Mouse (Mus musculus): ENCODE measurements around the gene Cabp7. TPM values are rescaled to one million over a fixed set of nuclear protein-coding genes. Genes with fewer than 3 reads are reported as not detected.

Cabp7 gene
- polyA plus RNA-seq, 1 experiment from 2014 or later, result 0.43 TPM

DNA sequence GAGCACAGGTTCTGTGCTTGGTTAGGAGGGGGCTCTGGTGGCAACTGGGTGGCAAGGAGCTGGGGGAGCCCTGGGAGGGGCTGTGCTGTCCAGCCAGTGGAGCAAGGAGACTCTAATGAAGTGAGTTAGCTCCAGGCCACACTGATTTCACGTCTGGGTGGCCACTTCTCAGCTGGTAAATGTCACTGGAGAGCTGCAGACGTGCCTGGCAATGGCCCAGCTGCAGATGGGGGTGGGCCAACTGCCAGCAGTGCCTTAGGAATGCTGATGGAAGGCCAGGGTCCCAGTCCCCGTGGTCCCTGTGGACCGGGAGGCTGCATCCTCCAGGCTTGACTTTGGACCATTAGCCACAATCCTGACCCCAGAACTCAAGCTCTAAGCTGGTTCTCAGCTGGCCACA is 13.9 kb upstream of the Cabp7 start:
- Histone ChIP-seq H3K9ac (replicated peaks; ENCODE audit: low read length) (no peak overlapping the region), H3K4me2 (ENCODE audit: low read depth, low read length) (no peak overlapping the region), H3K36me3 (replicated peaks; ENCODE audit: control insufficient read depth, insufficient read depth, low read depth, low read length) (no peaks in the 10 kb centered on the region), H3K27ac (replicated peaks; ENCODE audit: low read depth, low read length) (no peak overlapping the region), H3K4me3 (ENCODE audit: low read depth, low read length) (no peak overlapping the region), H3K4me1 (ENCODE audit: control insufficient read depth, insufficient read depth, low read length) (no peaks in the 10 kb centered on the region), H3K9me3 (replicated peaks; ENCODE audit: control insufficient read depth, low read length) (no peaks in the 10 kb centered on the region), H3K27me3 (ENCODE audit: control insufficient read depth, insufficient read depth, low read length) (peaks cover 2% of the 10 kb centered on the region; the same call in 1 of the 2 replicates)
- WGBS, result 23% methylated on average over 4 of the region's 4 CpGs
- DNase-seq (ENCODE audit: low spot score) (no peak), ATAC-seq (replicated peaks; ENCODE audit: insufficient number of reproducible peaks, low FRiP score, low TSS enrichment, low read depth) (no peak)

- Histone ChIP-seq H3K9ac (replicated peaks; ENCODE audit: low read length) (no peak overlapping the region), H3K9me3 (replicated peaks; ENCODE audit: control insufficient read depth, low read length) (no peaks in the 10 kb centered on the region), H3K4me2 (ENCODE audit: low read depth, low read length) (no peak overlapping the region), H3K27ac (replicated peaks; ENCODE audit: low read depth, low read length) (no peak overlapping the region), H3K36me3 (replicated peaks; ENCODE audit: control insufficient read depth, insufficient read depth, low read depth, low read length) (no peaks in the 10 kb centered on the region), H3K4me3 (ENCODE audit: low read depth, low read length) (no peak overlapping the region), H3K4me1 (ENCODE audit: control insufficient read depth, insufficient read depth, low read length) (no peaks in the 10 kb centered on the region), H3K27me3 (ENCODE audit: control insufficient read depth, insufficient read depth, low read length) (no peaks in the 10 kb centered on the region; the same call in 1 of the 2 replicates)
- ATAC-seq (replicated peaks; ENCODE audit: insufficient number of reproducible peaks, low FRiP score, low TSS enrichment, low read depth) (no peak), DNase-seq (ENCODE audit: low spot score) (no peak)
- WGBS, result 37% methylated on average over 4 of the region's 4 CpGs
These were observed 11.2 kb upstream of the Cabp7 start for GRCm38 (mm10) chr11:4757789-4758158.

DNA sequence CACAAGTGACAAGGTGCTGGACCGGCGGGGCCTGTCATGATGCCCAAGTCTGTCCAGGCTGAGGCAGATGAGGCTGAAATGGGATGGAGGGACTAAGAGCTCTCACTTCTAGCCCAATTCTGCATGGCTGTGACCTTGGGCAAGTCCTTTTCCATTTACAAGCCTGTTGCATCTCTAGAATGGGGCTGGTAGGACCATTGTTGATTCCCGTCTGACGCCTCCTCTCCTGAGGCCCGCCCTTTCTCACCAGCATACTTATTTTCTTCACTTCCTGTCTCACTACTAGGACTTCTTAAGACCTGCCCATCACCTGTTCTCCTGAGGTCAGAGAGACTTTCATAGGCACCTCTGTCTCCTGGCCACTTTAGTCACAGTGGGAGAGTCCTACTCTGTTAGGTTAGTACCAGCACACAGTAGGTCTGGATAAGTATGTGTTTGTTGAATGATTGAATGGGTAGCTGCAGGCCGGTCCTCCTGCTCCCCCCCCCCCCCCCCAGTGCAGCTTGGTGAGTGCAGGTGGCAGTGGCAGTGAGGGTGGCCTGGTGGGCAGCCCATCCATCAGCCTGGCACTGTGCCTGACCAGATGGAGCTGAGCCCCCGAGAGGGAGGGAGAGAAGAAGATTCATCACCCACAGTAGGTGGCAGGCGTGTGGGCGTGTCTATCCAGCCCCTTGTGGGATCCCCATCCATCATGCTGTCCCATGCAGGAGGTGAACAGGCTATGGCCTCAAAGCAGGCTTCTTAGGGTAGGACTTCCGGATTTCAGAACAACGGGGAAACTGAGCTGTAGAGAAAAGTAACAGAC is 10.6 kb upstream of the Cabp7 start:
- ATAC-seq (replicated peaks; ENCODE audit: insufficient number of reproducible peaks, low FRiP score, low TSS enrichment, low read depth) (no peak), DNase-seq (ENCODE audit: low spot score) (no peak)
- H3K27ac ChIP-seq (replicated peaks; ENCODE audit: low read depth, low read length), result no peak overlapping the region
- 70% methylated on average over 11 of the region's 11 CpGs for WGBS
- H3K27me3 ChIP-seq (ENCODE audit: control insufficient read depth, insufficient read depth, low read length), result no peaks in the 10 kb centered on the region; the same call in 1 of the 2 replicates
- no peak overlapping the region for H3K9ac ChIP-seq (replicated peaks; ENCODE audit: low read length)
- no peak overlapping the region for H3K4me2 ChIP-seq (ENCODE audit: low read depth, low read length)
- no peaks in the 10 kb centered on the region for H3K4me1 ChIP-seq (ENCODE audit: control insufficient read depth, insufficient read depth, low read length)
- H3K4me3 ChIP-seq (ENCODE audit: low read depth, low read length), result no peak overlapping the region
- no peaks in the 10 kb centered on the region for H3K36me3 ChIP-seq (replicated peaks; ENCODE audit: control insufficient read depth, insufficient read depth, low read depth, low read length)
- H3K9me3 ChIP-seq (replicated peaks; ENCODE audit: control insufficient read depth, low read length), result no peaks in the 10 kb centered on the region

GRCm38 (mm10) chr11:4756460-4756859 is 9.9 kb upstream of the Cabp7 start:
- no peak for ATAC-seq (replicated peaks; ENCODE audit: insufficient number of reproducible peaks, low FRiP score, low TSS enrichment, low read depth)
- no peak overlapping the region for H3K9ac ChIP-seq (replicated peaks; ENCODE audit: low read length)
- H3K4me2 ChIP-seq (ENCODE audit: low read depth, low read length), result no peak overlapping the region
- H3K27me3 ChIP-seq (ENCODE audit: control insufficient read depth, insufficient read depth, low read length), result no peaks in the 10 kb centered on the region; the same call in 1 of the 2 replicates
- WGBS, result 80% methylated on average over 9 of the region's 9 CpGs
- DNase-seq (ENCODE audit: low spot score), result no peak
- no peaks in the 10 kb centered on the region for H3K4me1 ChIP-seq (ENCODE audit: control insufficient read depth, insufficient read depth, low read length)
- no peak overlapping the region for H3K4me3 ChIP-seq (ENCODE audit: low read depth, low read length)
- H3K9me3 ChIP-seq (replicated peaks; ENCODE audit: control insufficient read depth, low read length), result no peaks in the 10 kb centered on the region
- no peaks in the 10 kb centered on the region for H3K36me3 ChIP-seq (replicated peaks; ENCODE audit: control insufficient read depth, insufficient read depth, low read depth, low read length)
- H3K27ac ChIP-seq (replicated peaks; ENCODE audit: low read depth, low read length), result no peak overlapping the region

DNA sequence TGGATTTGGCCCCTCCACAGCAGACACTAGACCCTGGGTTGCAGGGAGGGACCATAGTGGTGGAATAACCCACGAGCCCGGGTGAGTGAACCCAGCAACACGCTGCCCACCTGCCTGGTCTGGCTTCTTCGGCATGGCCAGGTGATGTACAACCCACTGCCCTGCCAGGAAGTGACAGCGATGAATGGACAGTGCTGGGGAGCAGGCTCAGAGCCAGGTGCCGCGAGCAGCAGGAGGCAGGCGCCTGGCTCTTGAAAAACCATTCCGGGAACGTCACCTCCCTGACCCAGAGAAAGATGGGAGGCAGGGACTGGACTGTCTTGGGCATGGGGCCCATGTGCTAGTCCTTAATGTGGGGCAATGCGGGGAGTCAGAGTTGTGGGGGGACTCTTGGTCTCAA is 8.3 kb upstream of the Cabp7 start:
- ATAC-seq (replicated peaks; ENCODE audit: insufficient number of reproducible peaks, low FRiP score, low TSS enrichment, low read depth) (no peak), DNase-seq (ENCODE audit: low spot score) (no peak)
- Histone ChIP-seq H3K9ac (replicated peaks; ENCODE audit: low read length) (no peak overlapping the region), H3K27me3 (ENCODE audit: control insufficient read depth, insufficient read depth, low read length) (peaks cover 3% of the 10 kb centered on the region), H3K9me3 (replicated peaks; ENCODE audit: control insufficient read depth, low read length) (no peaks in the 10 kb centered on the region), H3K4me2 (ENCODE audit: low read depth, low read length) (no peak overlapping the region), H3K4me1 (ENCODE audit: control insufficient read depth, insufficient read depth, low read length) (no peaks in the 10 kb centered on the region), H3K36me3 (replicated peaks; ENCODE audit: control insufficient read depth, insufficient read depth, low read depth, low read length) (no peaks in the 10 kb centered on the region), H3K27ac (replicated peaks; ENCODE audit: low read depth, low read length) (no peak overlapping the region), H3K4me3 (ENCODE audit: low read depth, low read length) (no peak overlapping the region)
- WGBS, result 79% methylated on average over 11 of the region's 11 CpGs

DNA sequence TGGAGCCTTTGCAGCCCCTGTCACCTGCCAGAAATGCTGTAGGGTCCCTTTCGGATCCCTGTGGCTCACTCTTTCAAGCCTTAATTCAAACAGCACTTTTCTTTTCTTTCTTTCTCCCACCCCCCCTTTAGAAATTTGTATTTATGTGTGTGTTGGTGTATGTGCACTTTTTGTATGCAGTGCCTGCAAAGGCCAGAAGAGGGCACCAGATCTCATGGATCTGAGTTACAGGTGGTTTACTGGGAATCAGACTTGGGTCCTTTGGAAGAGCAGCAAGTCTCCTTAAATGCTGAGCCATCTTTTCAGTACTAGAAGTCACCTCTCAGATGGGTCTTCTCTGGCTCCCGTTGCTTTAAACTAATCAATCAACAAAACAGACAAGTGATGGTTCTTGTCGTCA is 7.5 kb upstream of the Cabp7 start:
- no peaks in the 10 kb centered on the region for H3K9me3 ChIP-seq (replicated peaks; ENCODE audit: control insufficient read depth, low read length)
- H3K4me1 ChIP-seq (ENCODE audit: control insufficient read depth, insufficient read depth, low read length), result no peaks in the 10 kb centered on the region
- no peak overlapping the region for H3K4me2 ChIP-seq (ENCODE audit: low read depth, low read length)
- ATAC-seq (replicated peaks; ENCODE audit: insufficient number of reproducible peaks, low FRiP score, low TSS enrichment, low read depth) (no peak), DNase-seq (ENCODE audit: low spot score) (no peak)
- H3K27me3 ChIP-seq (ENCODE audit: control insufficient read depth, insufficient read depth, low read length), result peaks cover 11% of the 10 kb centered on the region
- H3K36me3 ChIP-seq (replicated peaks; ENCODE audit: control insufficient read depth, insufficient read depth, low read depth, low read length), result no peaks in the 10 kb centered on the region
- H3K4me3 ChIP-seq (ENCODE audit: low read depth, low read length), result no peak overlapping the region
- no peak overlapping the region for H3K9ac ChIP-seq (replicated peaks; ENCODE audit: low read length)
- H3K27ac ChIP-seq (replicated peaks; ENCODE audit: low read depth, low read length), result no peak overlapping the region
- 87% methylated on average over 3 of the region's 3 CpGs for WGBS

DNA sequence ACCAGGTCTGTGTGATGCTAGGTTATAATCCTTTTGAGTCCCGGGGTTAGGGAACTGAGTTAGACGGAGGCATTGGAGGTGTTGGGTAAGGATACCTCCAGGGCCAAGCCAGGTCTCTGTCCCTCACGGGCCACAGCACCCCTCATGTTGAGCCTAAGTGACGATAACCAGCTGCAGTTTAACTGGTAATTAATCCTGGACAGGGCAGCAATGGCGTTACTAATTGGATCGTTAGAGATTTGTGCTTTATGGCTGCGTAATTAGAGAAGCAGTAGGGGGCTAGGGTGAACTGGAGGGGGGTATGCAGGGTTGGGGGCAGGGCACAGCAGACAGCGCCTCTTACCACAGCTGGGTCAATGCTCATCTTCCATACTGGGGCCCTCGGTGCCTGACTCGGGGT is 6.3 kb upstream of the Cabp7 start:
- DNase-seq (ENCODE audit: low spot score), result no peak
- H3K27ac ChIP-seq (replicated peaks; ENCODE audit: low read depth, low read length), result no peak overlapping the region
- no peaks in the 10 kb centered on the region for H3K4me1 ChIP-seq (ENCODE audit: control insufficient read depth, insufficient read depth, low read length)
- ATAC-seq (replicated peaks; ENCODE audit: insufficient number of reproducible peaks, low FRiP score, low TSS enrichment, low read depth), result no peak
- no peaks in the 10 kb centered on the region for H3K9me3 ChIP-seq (replicated peaks; ENCODE audit: control insufficient read depth, low read length)
- H3K9ac ChIP-seq (replicated peaks; ENCODE audit: low read length), result no peak overlapping the region
- H3K4me2 ChIP-seq (ENCODE audit: low read depth, low read length), result no peak overlapping the region
- H3K4me3 ChIP-seq (ENCODE audit: low read depth, low read length), result no peak overlapping the region
- 30% methylated on average over 10 of the region's 10 CpGs for WGBS
- peaks cover 23% of the 10 kb centered on the region for H3K27me3 ChIP-seq (ENCODE audit: control insufficient read depth, insufficient read depth, low read length)
- no peaks in the 10 kb centered on the region for H3K36me3 ChIP-seq (replicated peaks; ENCODE audit: control insufficient read depth, insufficient read depth, low read depth, low read length)

DNA sequence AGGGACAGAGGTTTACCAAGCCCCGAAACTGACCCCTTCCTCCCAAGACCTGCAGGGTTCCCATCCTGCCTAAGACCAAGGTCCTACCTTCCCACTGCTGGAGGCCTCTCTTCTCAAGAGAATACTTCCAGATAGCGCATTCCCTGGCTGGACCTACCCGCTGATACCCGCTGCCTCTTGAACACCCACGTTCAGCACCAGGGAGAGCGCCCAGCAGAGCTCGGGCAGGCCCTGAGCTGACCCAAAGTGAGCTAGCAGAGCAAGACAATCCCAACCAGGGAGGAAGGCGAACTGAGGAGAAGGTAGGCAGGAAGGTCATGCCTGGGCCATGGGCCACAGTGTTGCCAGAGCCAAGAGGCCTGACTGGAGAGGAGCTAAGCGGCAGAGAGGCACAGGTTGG is 3.7 kb upstream of the Cabp7 start:
- H3K27me3 ChIP-seq (ENCODE audit: control insufficient read depth, insufficient read depth, low read length), result peaks cover 48% of the 10 kb centered on the region
- H3K9me3 ChIP-seq (replicated peaks; ENCODE audit: control insufficient read depth, low read length), result no peaks in the 10 kb centered on the region
- 3% methylated on average over 9 of the region's 9 CpGs for WGBS
- H3K36me3 ChIP-seq (replicated peaks; ENCODE audit: control insufficient read depth, insufficient read depth, low read depth, low read length), result no peaks in the 10 kb centered on the region
- ATAC-seq (replicated peaks; ENCODE audit: insufficient number of reproducible peaks, low FRiP score, low TSS enrichment, low read depth), result no peak
- DNase-seq (ENCODE audit: low spot score), result peak; percentile 85
- H3K4me3 ChIP-seq (ENCODE audit: low read depth, low read length), result no peak overlapping the region
- H3K4me2 ChIP-seq (ENCODE audit: low read depth, low read length), result no peak overlapping the region
- H3K9ac ChIP-seq (replicated peaks; ENCODE audit: low read length), result no peak overlapping the region
- H3K27ac ChIP-seq (replicated peaks; ENCODE audit: low read depth, low read length), result no peak overlapping the region
- H3K4me1 ChIP-seq (ENCODE audit: control insufficient read depth, insufficient read depth, low read length), result peaks cover 11% of the 10 kb centered on the region
